Mouse (Mus musculus) retina, embryonic 14.5 days (tissue): ENCODE measurements at regions not wholly inside any gene's neighbourhood (a gene's known extent, or its start where the extent isn't known, plus 50 kb on each side); places are given as distances from the start of the nearest gene placed in this dataset.
A peak's percentile ranks its signal among the peaks of the same experiment; 100 is the strongest.

ENCODE experiments used
- DNase-seq: peaks from one replicate; pipeline ENCODE4 v3.0.0-alpha.2; 2015; ENCODE audit warnings: low spot score

- DNase-seq: no peak
These were observed 1087.5 kb downstream of the Cdh11 start for GRCm38 (mm10) chr8:101697948-101698347.

GRCm38 (mm10) chr8:101690901-101691300 is 1094.5 kb downstream of the Cdh11 start:
- no peak for DNase-seq

GRCm38 (mm10) chr8:101668921-101669320 is 1116.5 kb downstream of the Cdh11 start:
- DNase-seq: no peak

- no peak for DNase-seq
These were observed 1122.6 kb downstream of the Cdh11 start for GRCm38 (mm10) chr8:101662874-101663273.

GRCm38 (mm10) chr8:101655292-101655691 is 1130.2 kb downstream of the Cdh11 start:
- no peak for DNase-seq

- DNase-seq: peak; percentile 61
These were observed 1156.6 kb downstream of the Cdh11 start for GRCm38 (mm10) chr8:101628816-101629215.

GRCm38 (mm10) chr8:101621941-101622340 is 1163.5 kb downstream of the Cdh11 start:
- DNase-seq: peak; percentile 44

GRCm38 (mm10) chr8:101591115-101591514 is 1194.3 kb downstream of the Cdh11 start:
- no peak for DNase-seq

GRCm38 (mm10) chr8:101590639-101591038 is 1194.8 kb downstream of the Cdh11 start:
- DNase-seq: no peak

GRCm38 (mm10) chr8:101564447-101564846 is 1221.0 kb downstream of the Cdh11 start:
- no peak for DNase-seq

- no peak for DNase-seq
These were observed 1262.7 kb downstream of the Cdh11 start for GRCm38 (mm10) chr8:101522758-101523157.

- peak; percentile 23 for DNase-seq
These were observed 1306.7 kb downstream of the Cdh11 start for GRCm38 (mm10) chr8:101478554-101479314.

GRCm38 (mm10) chr8:101466363-101466762 is 1319.1 kb downstream of the Cdh11 start:
- DNase-seq: no peak

GRCm38 (mm10) chr8:101462515-101462914 is 1322.9 kb downstream of the Cdh11 start:
- no peak for DNase-seq

GRCm38 (mm10) chr8:101444730-101445129 is 1340.7 kb downstream of the Cdh11 start:
- no peak for DNase-seq

- no peak for DNase-seq
These were observed 1342.9 kb downstream of the Cdh11 start for GRCm38 (mm10) chr8:101442563-101442962.

GRCm38 (mm10) chr8:101435691-101436090 is 1349.8 kb downstream of the Cdh11 start:
- no peak for DNase-seq
